Mouse (Mus musculus) right cerebral cortex, adult 18-20 months (tissue): ENCODE results near the gene Nectin1.

Experiments
- DNase-seq: peaks from one replicate; pipeline ENCODE4 v3.0.0; 2022; ENCODE audit warnings: mixed read lengths

Nectin1 gene

GRCm38 (mm10) chr9:43742066-43742465, 1.7 kb upstream of the Nectin1 start:
- DNase-seq: no peak

GRCm38 (mm10) chr9:43742902-43743646, 710 bp upstream of the Nectin1 start:
- DNase-seq: peak; percentile 38

GRCm38 (mm10) chr9:43744138-43744981, 576 bp downstream of the Nectin1 start:
- peak; percentile 44 for DNase-seq

GRCm38 (mm10) chr9:43745051-43745792, 1.4 kb downstream of the Nectin1 start:
- peak; percentile 54 for DNase-seq

- DNase-seq: no peak
Measured at GRCm38 (mm10) chr9:43745951-43746703, 2.3 kb downstream of the Nectin1 start.

GRCm38 (mm10) chr9:43747710-43748109, 3.9 kb downstream of the Nectin1 start:
- no peak for DNase-seq

GRCm38 (mm10) chr9:43748519-43748918, 4.7 kb downstream of the Nectin1 start:
- DNase-seq: no peak

GRCm38 (mm10) chr9:43750053-43750452, 6.3 kb downstream of the Nectin1 start:
- no peak for DNase-seq

- DNase-seq: no peak
Measured at GRCm38 (mm10) chr9:43751111-43751510, 7.3 kb downstream of the Nectin1 start.

GRCm38 (mm10) chr9:43753481-43753880, 9.7 kb downstream of the Nectin1 start:
- no peak for DNase-seq

GRCm38 (mm10) chr9:43754083-43754482, 10.3 kb downstream of the Nectin1 start:
- DNase-seq: no peak

- DNase-seq: no peak
Measured at GRCm38 (mm10) chr9:43754768-43755197, 11.0 kb downstream of the Nectin1 start.

GRCm38 (mm10) chr9:43755464-43755863, 11.7 kb downstream of the Nectin1 start:
- DNase-seq: no peak

- DNase-seq: no peak
Measured at GRCm38 (mm10) chr9:43755928-43756327, 12.1 kb downstream of the Nectin1 start.

GRCm38 (mm10) chr9:43757225-43757624, 13.4 kb downstream of the Nectin1 start:
- DNase-seq: no peak

- no peak for DNase-seq
Measured at GRCm38 (mm10) chr9:43757972-43758965, 14.5 kb downstream of the Nectin1 start.

GRCm38 (mm10) chr9:43760078-43760477, 16.3 kb downstream of the Nectin1 start:
- no peak for DNase-seq

- DNase-seq: peak; percentile 45
Measured at GRCm38 (mm10) chr9:43761181-43761820, 17.5 kb downstream of the Nectin1 start.

GRCm38 (mm10) chr9:43761941-43762340, 18.2 kb downstream of the Nectin1 start:
- no peak for DNase-seq

GRCm38 (mm10) chr9:43765419-43766179, 21.8 kb downstream of the Nectin1 start:
- DNase-seq: no peak
